Mouse (Mus musculus): Measurements from ENCODE around the gene Wfdc8. TPM values are rescaled to one million over a fixed set of nuclear protein-coding genes. Genes with fewer than 3 reads are reported as not detected.

The Wfdc8 gene
- polyA plus RNA-seq, 1 experiment = 3.8 TPM

DNA sequence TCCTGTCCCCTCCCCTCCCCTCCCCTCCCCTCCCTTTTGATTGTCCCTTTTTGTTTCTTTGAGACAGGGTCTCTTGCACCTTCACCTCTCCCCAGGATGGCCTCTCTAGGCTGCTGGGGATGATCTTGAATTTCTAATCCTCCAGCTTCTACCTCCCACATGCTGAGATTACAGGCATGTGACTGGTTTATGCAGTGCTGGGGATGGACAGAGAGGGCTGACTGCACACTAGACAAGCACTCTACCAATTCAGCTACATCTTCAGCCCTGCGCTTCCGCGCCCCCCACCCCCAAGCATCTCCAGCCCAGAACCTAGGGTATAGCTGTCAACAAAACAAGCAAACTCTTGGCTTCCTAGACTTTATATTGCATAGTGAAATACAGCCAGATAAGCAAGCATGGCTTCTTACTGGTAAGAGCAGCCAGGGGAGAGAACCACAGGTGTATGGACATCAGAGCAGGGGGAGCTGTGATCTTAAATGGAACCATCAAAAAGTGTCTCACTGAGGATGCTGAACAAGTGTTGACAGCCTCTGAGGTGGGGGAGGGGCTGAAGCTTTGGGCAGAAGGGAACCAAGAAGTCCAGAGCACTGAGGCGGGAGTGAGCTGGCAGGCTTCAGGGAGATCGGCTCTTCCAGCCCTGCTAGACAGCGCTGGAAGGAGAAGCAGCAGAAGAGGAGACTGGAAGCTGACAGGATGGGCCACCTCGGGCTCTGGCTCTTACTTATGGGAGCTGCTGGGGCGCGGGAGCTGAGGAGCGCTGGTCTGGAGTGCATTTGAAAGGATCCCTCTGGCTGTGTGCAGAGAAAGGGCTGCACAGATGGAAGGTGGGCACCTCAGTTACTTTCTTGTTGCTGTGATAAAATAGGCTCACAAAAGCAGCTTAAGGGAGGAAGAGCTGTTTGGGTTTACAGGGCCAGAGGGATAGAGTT, 63.2 kb downstream of the Wfdc8 start:
- Histone ChIP-seq H3K27ac (ENCODE audit: control insufficient read depth, insufficient read depth, low read depth, low read length) (no peak overlapping the region), H3K4me3 (ENCODE audit: control insufficient read depth, low read depth, low read length) (no peak overlapping the region), H3K27me3 (ENCODE audit: control insufficient read depth, insufficient read depth, low read length) (no peaks in the 10 kb centered on the region), H3K4me1 (ENCODE audit: control insufficient read depth, insufficient read depth, low read length) (no peaks in the 10 kb centered on the region), H3K36me3 (ENCODE audit: control insufficient read depth, insufficient read depth, low read length) (no peaks in the 10 kb centered on the region)
- TF ChIP-seq POLR2A (IDR thresholded peaks at IDR 0.05; ENCODE audit: control insufficient read depth, low read depth, low read length) (no peak), CTCF (IDR thresholded peaks at IDR 0.05; ENCODE audit: control insufficient read depth, insufficient read depth, insufficient replicate concordance, low read depth, low read length) (no peak)

DNA sequence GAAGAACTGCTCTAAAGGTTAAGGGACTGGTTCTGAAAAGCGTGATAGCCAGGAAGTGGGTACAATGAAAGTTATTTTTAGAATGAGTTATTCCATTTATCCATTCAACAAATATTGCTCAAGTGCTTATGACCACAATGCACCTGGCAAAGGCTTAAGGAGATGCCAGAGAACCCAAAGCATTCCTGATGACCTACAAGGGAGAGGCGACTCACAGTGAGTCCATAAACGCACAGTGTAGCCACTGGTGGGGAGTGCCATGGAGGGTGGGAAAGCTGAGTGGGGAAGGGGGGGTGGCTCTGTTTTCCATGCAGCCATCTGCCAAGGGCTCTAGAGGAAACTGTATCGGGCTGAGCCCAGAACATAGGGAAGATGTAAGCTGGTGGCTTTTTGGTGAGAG, 64.1 kb downstream of the Wfdc8 start:
- H3K4me3 ChIP-seq (ENCODE audit: control insufficient read depth, low read depth, low read length) = no peak overlapping the region
- no peaks in the 10 kb centered on the region for H3K27me3 ChIP-seq (ENCODE audit: control insufficient read depth, insufficient read depth, low read length)
- no peaks in the 10 kb centered on the region for H3K36me3 ChIP-seq (ENCODE audit: control insufficient read depth, insufficient read depth, low read length)
- H3K4me1 ChIP-seq (ENCODE audit: control insufficient read depth, insufficient read depth, low read length) = no peaks in the 10 kb centered on the region
- H3K27ac ChIP-seq (ENCODE audit: control insufficient read depth, insufficient read depth, low read depth, low read length) = no peak overlapping the region
- no peak for TF ChIP-seq CTCF (IDR thresholded peaks at IDR 0.05; ENCODE audit: control insufficient read depth, insufficient read depth, insufficient replicate concordance, low read depth, low read length)
- TF ChIP-seq POLR2A (IDR thresholded peaks at IDR 0.05; ENCODE audit: control insufficient read depth, low read depth, low read length) = no peak

Other genes with a start within 250 kb of the Wfdc8 start
- 2.2 and 2.8 TPM in 2 replicates for gene Slpi, start 224.5 kb downstream of the Wfdc8 start, polyA plus RNA-seq (2012; rRNA removed)
- 0.04 and 0.05 TPM in 2 replicates for gene Rbpjl, start 210.5 kb downstream of the Wfdc8 start, polyA plus RNA-seq (2012; rRNA removed)
- 0.19 and 0.26 TPM in 2 replicates for gene Matn4, start 208.5 kb downstream of the Wfdc8 start, polyA plus RNA-seq (2012; rRNA removed)
- 12.2 and 16.6 TPM in 2 replicates for gene Sdc4, start 169.7 kb downstream of the Wfdc8 start, polyA plus RNA-seq (2012; rRNA removed)
- gene Sys1, start 156.7 kb downstream of the Wfdc8 start, polyA plus RNA-seq (2012; rRNA removed) = 26.1 and 26.4 TPM in 2 replicates
- 5.0 and 5.6 TPM in 2 replicates for gene Gm20458, start 152.7 kb downstream of the Wfdc8 start, polyA plus RNA-seq (2012; rRNA removed)
- gene Trp53tg5, start 139.9 kb downstream of the Wfdc8 start, polyA plus RNA-seq (2012; rRNA removed) = 97.8 and 104 TPM in 2 replicates
- 16.5 and 17.0 TPM in 2 replicates for gene Dbndd2, start 127.5 kb downstream of the Wfdc8 start, polyA plus RNA-seq (2012; rRNA removed)
- 77.6 and 85.6 TPM in 2 replicates for gene Pigt, start 116.1 kb downstream of the Wfdc8 start, polyA plus RNA-seq (2012; rRNA removed)
- 0.51 and 0.72 TPM in 2 replicates for gene Wfdc2, start 51.2 kb downstream of the Wfdc8 start, polyA plus RNA-seq (2012; rRNA removed)
- 37.5 TPM in 1 of 2 replicates, not detected in the other for gene Spint3, start 40.2 kb downstream of the Wfdc8 start, polyA plus RNA-seq (2012; rRNA removed)
- gene Wfdc6a, start 28.2 kb downstream of the Wfdc8 start, polyA plus RNA-seq (2012; rRNA removed) = 23.9 and 25.0 TPM in 2 replicates
- 52.4 and 70.8 TPM in 2 replicates for gene Eppin, start 20.0 kb downstream of the Wfdc8 start, polyA plus RNA-seq (2012; rRNA removed)
- gene Wfdc6b, start 104 bp downstream of the Wfdc8 start, polyA plus RNA-seq (2012; rRNA removed) = 2.4 and 17.5 TPM in 2 replicates
- gene Wfdc16, start 25.2 kb upstream of the Wfdc8 start, polyA plus RNA-seq (2012; rRNA removed) = 0.12 and 33.5 TPM in 2 replicates
- 163 and 447 TPM in 2 replicates for gene Wfdc10, start 42.4 kb upstream of the Wfdc8 start, polyA plus RNA-seq (2012; rRNA removed)
- 0.48 and 29.2 TPM in 2 replicates for gene Wfdc9, start 43.0 kb upstream of the Wfdc8 start, polyA plus RNA-seq (2012; rRNA removed)
- 0.20 TPM in 1 of 2 replicates, not detected in the other for gene Wfdc11, start 60.5 kb upstream of the Wfdc8 start, polyA plus RNA-seq (2012; rRNA removed)
- 0.32 and 36.5 TPM in 2 replicates for gene Wfdc13, start 71.5 kb upstream of the Wfdc8 start, polyA plus RNA-seq (2012; rRNA removed)
- not detected in 2 replicates for gene Spint4, start 84.9 kb upstream of the Wfdc8 start, polyA plus RNA-seq (2012; rRNA removed)
- gene Spint5, start 101.7 kb upstream of the Wfdc8 start, polyA plus RNA-seq (2012; rRNA removed) = 0.69 and 0.93 TPM in 2 replicates
- 118 and 120 TPM in 2 replicates for gene Wfdc3, start 132.3 kb upstream of the Wfdc8 start, polyA plus RNA-seq (2012; rRNA removed)
- gene Dnttip1, start 132.4 kb upstream of the Wfdc8 start, polyA plus RNA-seq (2012; rRNA removed) = 32.4 and 43.1 TPM in 2 replicates
- 57.7 and 60.0 TPM in 2 replicates for gene Ube2c, start 156.3 kb upstream of the Wfdc8 start, polyA plus RNA-seq (2012; rRNA removed)
- gene Tnnc2, start 166.3 kb upstream of the Wfdc8 start, polyA plus RNA-seq (2012; rRNA removed) = 0.89 and 5.6 TPM in 2 replicates
- gene Snx21, start 172.2 kb upstream of the Wfdc8 start, polyA plus RNA-seq (2012; rRNA removed) = 9.7 and 11.9 TPM in 2 replicates
- 45.6 and 47.9 TPM in 2 replicates for gene Acot8, start 191.3 kb upstream of the Wfdc8 start, polyA plus RNA-seq (2012; rRNA removed)
- gene Zswim3, start 191.5 kb upstream of the Wfdc8 start, polyA plus RNA-seq (2012; rRNA removed) = 18.0 and 19.5 TPM in 2 replicates
- 25.3 and 26.0 TPM in 2 replicates for gene Zswim1, start 209.1 kb upstream of the Wfdc8 start, polyA plus RNA-seq (2012; rRNA removed)
- 154 and 173 TPM in 2 replicates for gene Spata25, start 214.9 kb upstream of the Wfdc8 start, polyA plus RNA-seq (2012; rRNA removed)
- gene Ctsa, start 219.2 kb upstream of the Wfdc8 start, polyA plus RNA-seq (2012; rRNA removed) = 22.7 and 25.9 TPM in 2 replicates
- gene Neurl2, start 219.8 kb upstream of the Wfdc8 start, polyA plus RNA-seq (2012; rRNA removed) = 1.2 and 1.3 TPM in 2 replicates
- 18.0 and 23.7 TPM in 2 replicates for gene Pltp, start 244.1 kb upstream of the Wfdc8 start, polyA plus RNA-seq (2012; rRNA removed)